Mouse (Mus musculus): ENCODE data around the gene Itpk1.

DNA sequence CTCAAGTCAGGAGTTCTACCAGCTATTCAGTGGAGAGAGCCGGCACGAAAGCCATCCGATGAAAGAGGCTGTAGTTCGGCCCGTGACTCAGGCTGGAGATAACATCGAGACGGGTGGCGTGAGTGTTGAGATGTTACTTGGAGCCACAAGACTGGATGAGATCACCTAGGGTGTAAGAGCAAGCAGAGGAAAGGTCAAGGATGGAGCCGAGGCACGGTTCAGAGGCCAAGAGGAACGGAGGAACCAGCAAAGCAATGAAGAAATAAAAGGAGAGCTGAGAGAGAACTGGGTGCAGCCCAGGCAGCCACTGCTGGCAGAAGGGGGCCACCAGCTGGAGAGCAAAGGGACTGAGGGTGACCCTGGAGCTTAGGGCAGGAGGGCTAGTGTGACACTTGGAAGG lies 3.5 kb upstream of the Itpk1 start:
- TF ChIP-seq MAX (IDR thresholded peaks at IDR 0.05) (no peak), USF1 (IDR thresholded peaks at IDR 0.05; ENCODE audit: low read depth) (no peak), FOSL1 (IDR thresholded peaks at IDR 0.05; ENCODE audit: insufficient read depth, low read length, poor library complexity, severe bottlenecking) (no peak), CTCF (IDR thresholded peaks at IDR 0.05; ENCODE audit: control insufficient read depth, insufficient read depth, insufficient read length) (peak; percentile 23), MYOG (IDR thresholded peaks at IDR 0.05; ENCODE audit: control insufficient read depth, extremely low read depth, insufficient read length) (no peak), MYOD1 (IDR thresholded peaks at IDR 0.05; ENCODE audit: control insufficient read depth, insufficient read length, low read depth) (no peak)

Measured in C2C12 (cell line).